Mouse (Mus musculus) embryonic facial prominence, embryonic 15.5 days (tissue): ENCODE results near the gene Sp140. TPM values are rescaled to one million over a fixed set of nuclear protein-coding genes. Genes with fewer than 3 reads are reported as not detected.
"Not testable (repeated sequence)": the region's sequence is repeated elsewhere in the genome, so short reads cannot be mapped to it uniquely, and the experiment has no call there.

Experiments used
- ATAC-seq: fragments of 200-750 bp; cut with Nextera tagmentation; 2 replicates; pipeline ENCODE4 v1.8.0; 2017; ENCODE audit warnings: low read depth, moderate TSS enrichment; ENCODE audit not compliant: insufficient number of reproducible peaks, low FRiP score, low TSS enrichment
- H3K27ac ChIP-seq: fragments of 300-500 bp; sonication (generic); replicated peaks from 2 replicates; pipeline ENCODE4 v1.5.1; 2015; ENCODE audit warnings: mild to moderate bottlenecking, inconsistent platforms
- H3K27me3 ChIP-seq: fragments of 300-500 bp; sonication (generic); 2 replicates; pipeline ENCODE4 v1.6.1; 2015; ENCODE audit warnings: inconsistent platforms
- H3K36me3 ChIP-seq: fragments of 300-500 bp; sonication (generic); 2 replicates; pipeline ENCODE4 v1.6.1; 2015; ENCODE audit warnings: mild to moderate bottlenecking, inconsistent platforms
- H3K4me1 ChIP-seq: fragments of 300-500 bp; sonication (generic); 2 replicates; pipeline ENCODE4 v1.6.1; 2015; ENCODE audit warnings: inconsistent platforms
- H3K4me2 ChIP-seq: fragments of 300-500 bp; sonication (generic); replicated peaks from 2 replicates; pipeline ENCODE4 v1.6.1; 2015; ENCODE audit warnings: mild to moderate bottlenecking, inconsistent platforms
- H3K4me3 ChIP-seq: fragments of 300-500 bp; sonication (generic); replicated peaks from 2 replicates; pipeline ENCODE4 v1.5.1; 2015; ENCODE audit warnings: mild to moderate bottlenecking, inconsistent platforms
- H3K9ac ChIP-seq: fragments of 300-500 bp; sonication (generic); 2 replicates; pipeline ENCODE4 v1.6.1; 2015; ENCODE audit warnings: inconsistent platforms
- H3K9me3 ChIP-seq: fragments of 300-500 bp; sonication (generic); replicated peaks from 2 replicates; pipeline ENCODE4 v1.6.1; 2016; ENCODE audit warnings: inconsistent platforms
- WGBS: fragments of 180-500 bp; shearing (Covaris S2); methylation state at CpG from one replicate; pipeline ENCODE4 v1.1.7; 2015; 5-methylcytosine and 5-hydroxymethylcytosine counted together
- polyA plus RNA-seq: library from polyadenylated mRNA; unstranded; fragments of >200 nt; fragmentation: Nextera tagmentation; extraction: Ambion mirVana; gene quantifications from 2 replicates; pipeline ENCODE4 v1.2.1, GENCODE M21; 2015

The Sp140 gene
- polyA plus RNA-seq, result 1.4 TPM in 2 replicates

DNA sequence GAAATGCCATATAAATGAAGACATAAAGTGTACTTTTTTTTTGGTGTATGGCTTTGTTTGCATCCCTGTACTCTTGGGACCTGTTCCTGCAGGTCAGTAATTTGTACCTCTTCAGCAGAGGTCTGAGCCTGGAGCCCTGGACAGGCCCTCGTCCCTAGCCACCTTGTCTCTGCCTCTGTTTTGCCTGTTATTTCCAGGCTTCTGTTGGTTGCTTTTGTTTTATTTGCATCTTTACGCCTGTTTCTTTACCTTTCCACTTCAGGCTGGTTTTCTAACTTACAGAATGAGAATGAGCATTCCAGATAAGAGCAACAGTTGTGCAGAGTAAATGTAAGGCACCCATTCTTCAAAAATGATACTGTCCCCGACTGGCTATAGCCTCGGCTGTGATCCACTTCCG is at the start of gene Sp140:
TSS of gene Sp140 (plus strand) at position 301 of the 400 bp plus-strand sequence.
- H3K27me3 ChIP-seq, H3K9ac ChIP-seq, H3K27ac ChIP-seq, ATAC-seq, H3K4me1 ChIP-seq, H3K4me2 ChIP-seq, H3K4me3 ChIP-seq, H3K36me3 ChIP-seq, H3K9me3 ChIP-seq: not testable (repeated sequence)
- 29% methylated on average over 1 of the region's 5 CpGs for WGBS

DNA sequence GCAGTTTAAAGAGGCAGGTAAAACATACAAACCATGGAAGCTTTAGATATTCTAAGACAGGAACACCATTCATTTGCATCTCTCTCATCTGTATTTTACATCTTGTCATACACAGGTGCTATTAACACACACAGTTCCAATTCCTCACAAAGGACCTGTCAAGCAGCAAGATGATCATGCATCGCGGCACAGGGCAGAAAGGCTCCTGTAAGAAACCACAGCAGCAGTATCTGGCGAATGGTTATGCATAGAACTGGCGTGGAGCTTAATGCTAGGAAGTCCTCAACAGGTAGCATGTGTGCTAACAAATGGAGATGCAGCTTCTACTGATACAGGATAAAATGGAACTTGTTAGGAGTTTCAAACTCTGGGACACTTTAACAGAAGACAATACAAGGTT is 44.9 kb upstream of the Sp140 start:
- H3K27me3 ChIP-seq, H3K9ac ChIP-seq, H3K36me3 ChIP-seq, H3K27ac ChIP-seq, H3K4me3 ChIP-seq, H3K4me2 ChIP-seq, H3K9me3 ChIP-seq, ATAC-seq, H3K4me1 ChIP-seq: not testable (repeated sequence)
- WGBS, result 78% methylated on average over 4 of the region's 4 CpGs

DNA sequence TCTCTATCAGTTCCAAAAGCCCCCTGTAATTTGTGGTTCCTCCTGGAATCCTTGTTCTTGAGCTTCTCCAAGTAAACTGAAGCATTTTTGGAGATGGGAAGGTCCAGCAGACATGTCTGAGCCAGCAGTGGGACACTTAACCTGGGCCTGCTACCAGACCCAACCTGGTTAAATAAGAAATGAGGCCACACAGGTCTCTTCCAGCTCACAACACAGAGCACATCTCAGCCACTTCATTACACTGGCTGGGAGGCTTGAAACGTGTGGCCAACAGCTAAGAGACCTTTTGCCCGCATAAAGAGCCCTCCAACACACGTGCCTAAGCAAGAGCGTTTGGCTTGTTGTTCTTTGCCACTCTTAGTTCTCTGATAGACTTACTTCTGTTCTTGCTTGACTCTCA is 26.6 kb upstream of the Sp140 start:
- not testable (repeated sequence) for ATAC-seq, H3K27ac ChIP-seq, H3K9ac ChIP-seq, H3K27me3 ChIP-seq, H3K4me3 ChIP-seq, H3K4me2 ChIP-seq, H3K9me3 ChIP-seq, H3K4me1 ChIP-seq, H3K36me3 ChIP-seq
- WGBS, result 66% methylated on average over 4 of the region's 4 CpGs

DNA sequence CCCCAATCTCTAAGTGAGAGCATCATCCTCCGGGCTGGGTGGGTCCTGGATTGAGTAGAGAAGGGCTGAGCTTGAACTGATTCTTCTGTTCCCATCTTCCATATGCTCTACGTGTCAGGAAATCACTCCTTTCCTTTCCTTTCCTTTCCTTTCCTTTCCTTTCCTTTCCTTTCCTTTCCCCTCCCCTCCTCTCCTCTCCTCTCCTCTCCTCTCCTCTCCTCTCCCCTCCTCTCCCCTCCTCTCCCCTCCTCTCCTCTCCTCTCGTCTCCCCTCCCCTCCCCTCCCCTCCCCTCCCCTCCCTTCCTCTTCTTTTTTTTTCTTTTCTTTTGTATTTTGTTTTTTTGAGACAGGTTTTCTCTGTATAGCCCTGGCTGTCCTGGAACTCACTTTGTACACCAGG is 24.8 kb upstream of the Sp140 start, which contains the start of gene G530012D18Rik:
TSS of gene G530012D18Rik (plus strand) at position 301 of the 400 bp plus-strand sequence.
- H3K4me1 ChIP-seq, H3K9ac ChIP-seq, H3K4me2 ChIP-seq, H3K27me3 ChIP-seq, H3K4me3 ChIP-seq, H3K36me3 ChIP-seq, H3K9me3 ChIP-seq, ATAC-seq, H3K27ac ChIP-seq: not testable (repeated sequence)
- 73% methylated on average over 2 of the region's 3 CpGs for whole genome bisulfite sequencing

DNA sequence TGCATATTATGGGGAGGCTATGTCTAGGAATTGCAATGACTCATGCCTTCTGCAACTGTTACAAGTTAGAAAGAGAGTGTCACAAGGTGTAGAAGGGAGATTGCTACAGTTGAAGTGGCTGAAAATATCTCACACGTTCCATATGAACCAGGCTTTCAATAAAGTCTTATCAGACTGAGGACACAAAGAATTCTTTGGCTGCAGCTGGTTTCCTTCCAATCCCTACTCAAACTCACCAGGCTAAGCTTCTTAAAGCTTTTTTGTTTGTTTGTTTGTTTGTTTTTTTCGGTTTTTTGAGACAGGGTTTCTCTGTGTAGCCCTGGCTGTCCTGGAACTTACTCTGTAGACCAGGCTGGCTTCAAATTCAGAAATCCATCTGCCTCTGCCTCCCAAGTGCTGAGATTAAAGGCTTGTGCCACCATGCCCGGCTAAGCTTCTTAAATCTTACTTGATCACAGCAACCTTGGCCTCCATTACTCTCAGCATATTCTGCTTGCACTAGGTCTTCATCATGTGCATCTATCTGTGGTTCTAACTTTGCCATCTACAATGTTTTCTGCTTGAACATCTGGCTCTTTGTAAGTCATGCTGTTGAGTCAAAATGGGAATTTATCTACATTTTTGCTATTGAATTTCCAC is 21.7 kb upstream of the Sp140 start:
- not testable (repeated sequence) for H3K36me3 ChIP-seq, H3K9me3 ChIP-seq, H3K4me2 ChIP-seq, H3K4me1 ChIP-seq, H3K4me3 ChIP-seq, H3K27ac ChIP-seq, H3K9ac ChIP-seq, H3K27me3 ChIP-seq, ATAC-seq
- WGBS, result 69% methylated on average over 3 of the region's 3 CpGs

DNA sequence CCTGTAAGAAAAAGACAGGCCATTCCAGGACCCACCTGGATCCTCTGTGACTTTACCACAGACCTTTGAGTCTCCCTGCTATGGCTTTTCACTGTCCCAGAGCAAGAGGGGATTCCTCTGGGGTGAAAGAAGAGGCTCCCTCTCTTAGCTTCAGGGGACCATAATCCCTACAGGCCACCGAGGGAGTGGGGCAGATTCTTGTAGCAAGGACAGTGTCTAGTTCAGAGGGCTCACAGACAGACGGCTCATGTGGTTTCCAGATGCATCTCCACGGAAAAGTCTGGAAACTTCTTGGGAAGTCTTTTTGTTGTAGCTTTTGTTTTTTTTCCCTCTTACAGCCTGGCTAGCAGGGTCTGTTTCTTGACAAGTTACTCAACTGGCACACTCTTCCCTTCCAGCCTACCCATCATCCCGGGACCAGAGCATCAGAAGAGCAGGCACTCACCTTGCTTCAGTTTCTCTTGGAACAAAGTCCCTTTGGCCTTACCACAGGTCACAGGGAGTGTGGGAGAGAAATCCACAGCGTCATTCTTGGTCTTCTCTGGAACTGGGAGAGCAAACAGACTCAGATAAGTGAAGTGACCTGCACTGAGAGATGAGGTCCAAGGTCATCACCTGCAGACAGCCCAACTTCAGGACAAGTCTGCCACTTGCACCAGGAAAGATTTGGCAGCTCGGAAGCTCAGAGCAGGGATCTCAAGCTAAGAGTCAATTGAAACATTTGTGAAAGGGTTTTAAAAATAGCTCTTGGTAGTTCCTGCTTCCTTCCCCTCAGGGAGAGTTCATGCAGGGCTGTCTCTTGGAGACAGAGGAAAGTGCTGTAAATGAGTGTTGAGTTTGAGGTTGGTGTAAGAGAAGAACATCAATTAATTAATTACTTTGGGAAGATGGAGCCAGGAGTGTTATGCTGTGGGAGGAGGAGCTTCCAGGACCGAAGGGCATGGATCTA is 20.7 kb upstream of the Sp140 start:
- not testable (repeated sequence) for H3K9me3 ChIP-seq

DNA sequence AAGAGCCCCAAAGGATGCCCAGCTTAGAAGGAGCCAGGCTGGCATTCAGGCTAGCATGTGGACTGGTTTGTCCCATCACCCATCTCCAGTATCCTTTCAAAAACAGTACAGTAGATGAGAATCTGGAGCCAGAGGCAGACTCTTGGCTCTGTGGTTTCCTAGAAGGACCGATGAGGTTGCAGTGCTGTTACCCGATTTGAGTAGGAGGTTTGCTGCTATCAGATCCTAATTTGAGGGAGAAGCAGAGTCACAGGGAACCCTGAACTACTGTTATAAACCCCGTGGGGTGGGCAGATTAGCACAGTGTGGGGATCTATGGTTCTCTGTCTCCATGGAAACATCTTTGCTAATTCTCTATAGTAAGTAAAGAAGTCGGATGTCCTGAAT is 20.0 kb upstream of the Sp140 start:
- WGBS, result 68% methylated on average over 3 of the region's 4 CpGs
- not testable (repeated sequence) for H3K36me3 ChIP-seq

More for the DNA sequence above, 20.7 kb upstream of the Sp140 start:
- ATAC-seq, result peak; percentile 60; the same call in 1 of the 2 replicates
- not testable (repeated sequence) for H3K36me3 ChIP-seq, H3K4me2 ChIP-seq, H3K4me1 ChIP-seq, H3K4me3 ChIP-seq, H3K27ac ChIP-seq, H3K27me3 ChIP-seq, H3K9ac ChIP-seq
- WGBS, result 51% methylated on average over 6 of the region's 7 CpGs

DNA sequence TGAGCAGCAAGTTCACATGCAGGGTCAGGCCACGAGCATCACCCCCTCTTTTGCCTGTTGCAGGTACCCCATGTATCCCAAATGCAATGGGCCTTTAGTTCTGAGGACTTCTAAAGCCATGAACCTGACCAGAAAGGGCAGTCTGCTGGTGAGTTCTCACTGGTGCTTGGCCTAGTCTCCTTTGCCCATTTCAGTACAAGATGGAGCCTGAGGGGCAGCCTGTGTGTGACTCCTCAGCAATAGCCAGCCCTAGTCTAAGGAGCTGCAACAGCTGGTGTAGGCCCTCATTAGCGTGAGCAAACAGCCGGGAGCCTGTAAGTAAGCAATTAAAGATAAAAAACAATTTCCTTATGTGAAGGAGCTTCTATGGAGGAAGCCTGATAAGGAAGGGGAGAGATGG is 19.6 kb upstream of the Sp140 start:
- H3K27ac ChIP-seq, ATAC-seq, H3K4me3 ChIP-seq, H3K27me3 ChIP-seq, H3K4me1 ChIP-seq, H3K9me3 ChIP-seq, H3K9ac ChIP-seq, H3K4me2 ChIP-seq, H3K36me3 ChIP-seq: not testable (repeated sequence)
- 55% methylated on average over 3 of the region's 3 CpGs for WGBS

More for the DNA sequence above, 20.0 kb upstream of the Sp140 start:
- not testable (repeated sequence) for H3K27ac ChIP-seq, H3K9ac ChIP-seq, H3K4me1 ChIP-seq, H3K9me3 ChIP-seq, H3K27me3 ChIP-seq, H3K4me2 ChIP-seq, H3K4me3 ChIP-seq
- ATAC-seq, result peak; percentile 43; the same call in 1 of the 2 replicates

DNA sequence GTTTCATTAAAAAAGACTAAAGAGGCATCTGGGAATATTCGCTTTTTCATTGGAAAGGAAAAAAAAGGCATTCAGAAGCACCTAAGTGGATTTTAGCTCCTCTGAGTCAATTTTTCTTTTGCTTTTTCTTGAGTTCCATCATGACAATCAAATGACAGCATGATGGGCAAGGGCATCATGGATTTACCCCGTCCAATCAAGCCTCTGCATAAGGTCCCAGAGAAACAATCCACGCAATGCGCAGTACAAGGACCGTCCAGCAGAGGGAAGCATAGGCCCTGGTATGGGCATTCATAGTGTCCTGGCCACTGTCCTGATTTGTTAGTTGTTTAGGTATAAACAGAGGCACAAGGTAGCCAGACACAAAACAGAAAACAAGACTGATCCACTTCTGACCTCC is 18.7 kb upstream of the Sp140 start:
- H3K4me2 ChIP-seq, H3K27ac ChIP-seq, H3K9me3 ChIP-seq, ATAC-seq, H3K4me3 ChIP-seq, H3K9ac ChIP-seq, H3K4me1 ChIP-seq, H3K27me3 ChIP-seq, H3K36me3 ChIP-seq: not testable (repeated sequence)
- WGBS, result 34% methylated on average over 5 of the region's 5 CpGs

DNA sequence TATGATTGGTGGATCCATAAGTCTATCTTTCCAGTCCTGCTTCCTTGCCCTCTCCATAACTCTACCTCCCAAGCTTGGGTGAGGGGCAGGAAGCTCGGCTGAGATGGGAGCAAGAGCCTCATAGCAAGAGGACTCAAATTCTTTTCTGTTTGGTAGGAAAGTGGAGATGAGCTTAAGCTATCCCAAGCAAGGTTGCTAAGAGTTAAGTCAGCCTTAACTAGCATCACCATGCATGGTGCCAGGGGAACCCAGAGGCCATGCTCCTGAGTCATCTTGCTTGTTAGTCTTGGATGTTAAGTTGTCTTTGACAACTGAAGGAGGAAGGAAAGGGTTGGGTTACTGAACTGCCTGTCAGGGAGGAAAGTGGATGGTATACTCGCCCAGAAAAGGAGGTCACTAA is 11.5 kb upstream of the Sp140 start:
- not testable (repeated sequence) for H3K27me3 ChIP-seq, H3K4me1 ChIP-seq, H3K36me3 ChIP-seq, H3K9ac ChIP-seq, ATAC-seq, H3K4me3 ChIP-seq, H3K9me3 ChIP-seq, H3K4me2 ChIP-seq, H3K27ac ChIP-seq
- WGBS, result 71% methylated on average over 1 of the region's 2 CpGs

DNA sequence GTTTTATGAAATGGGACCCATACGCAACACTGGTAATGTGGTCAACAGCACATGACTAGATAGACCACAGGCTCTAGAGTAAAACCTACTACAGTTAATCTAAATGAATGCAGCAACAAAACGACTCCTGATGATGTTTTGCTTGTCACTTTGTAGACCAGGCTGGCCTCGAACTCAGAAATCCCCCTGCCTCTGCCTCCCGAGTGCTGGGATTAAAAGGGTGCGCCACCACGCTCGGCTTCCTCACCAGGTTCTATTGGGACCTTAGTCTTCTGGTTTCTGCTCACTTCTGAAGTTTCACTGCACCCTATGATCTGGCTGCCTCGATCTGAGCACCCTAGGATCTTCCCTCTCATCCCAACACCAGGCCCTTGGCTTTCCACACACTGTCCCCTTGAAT is 7.7 kb upstream of the Sp140 start:
- not testable (repeated sequence) for ATAC-seq, H3K4me3 ChIP-seq, H3K9me3 ChIP-seq, H3K9ac ChIP-seq, H3K4me2 ChIP-seq, H3K36me3 ChIP-seq, H3K27me3 ChIP-seq, H3K4me1 ChIP-seq, H3K27ac ChIP-seq
- WGBS, result 80% methylated on average over 8 of the region's 8 CpGs
